Mouse (Mus musculus) erythroblast, embryonic 14.5 days (primary cell): ENCODE data around the gene Pcca.

Experiments
- GATA1 ChIP-seq: IDR thresholded peaks from 2 replicates; pipeline ENCODE4 v1.6.1; 2012; ENCODE audit warnings: low read length, inconsistent platforms, mixed read lengths
- TAL1 ChIP-seq: IDR thresholded peaks from 3 replicates; pipeline ENCODE4 v1.6.1; 2012; ENCODE audit warnings: low read length, inconsistent platforms, mixed read lengths

GRCm38 (mm10) chr14:122876163-122876562 is 342.0 kb downstream of the Pcca start:
- no peak for TF ChIP-seq TAL1
- TF ChIP-seq GATA1 = no peak
